8 mouse cellular contexts compared by ENCODE assay signal in the genomic region with DNA sequence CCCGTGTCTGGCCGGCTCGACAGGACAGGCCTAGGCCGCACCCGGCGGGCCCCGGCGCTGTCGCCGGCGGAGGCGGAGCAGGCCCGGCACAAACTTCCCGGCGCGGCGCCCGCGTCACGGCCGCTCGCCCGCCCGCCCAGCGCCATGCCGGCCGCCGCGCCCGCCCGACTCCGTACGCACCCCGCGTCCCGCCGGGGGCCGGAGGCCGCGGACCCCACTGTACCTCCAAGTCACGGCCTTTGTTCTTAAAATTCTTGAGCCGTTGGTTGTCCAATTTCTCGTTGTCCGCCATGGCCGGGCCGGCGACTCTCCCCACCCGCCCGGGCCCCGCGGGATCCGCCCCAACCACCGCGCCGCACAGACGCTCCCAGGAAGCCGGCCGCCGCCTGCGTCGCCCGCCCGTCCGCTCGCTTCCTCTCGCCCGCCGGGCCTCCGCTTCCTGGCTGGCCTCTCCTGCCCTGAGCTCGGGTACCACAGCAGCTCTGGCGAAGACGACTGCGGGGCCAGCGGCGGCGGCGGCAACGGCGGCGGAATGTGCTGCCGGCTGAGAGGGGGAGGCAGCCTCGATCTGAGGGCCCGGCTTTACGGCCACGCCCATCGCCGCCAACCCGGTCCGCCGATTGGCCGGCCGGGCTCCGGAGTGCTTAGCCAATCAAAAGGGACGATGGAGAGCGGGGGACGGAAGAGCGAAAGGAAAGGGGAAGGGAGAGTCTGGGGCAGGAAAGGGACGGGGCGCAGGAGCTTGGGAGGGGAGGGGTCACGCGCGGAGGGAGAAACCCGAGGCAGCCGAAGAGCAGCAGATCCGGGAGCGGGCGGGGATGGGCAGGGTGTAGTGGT. TPM values are rescaled to one million over a fixed set of nuclear protein-coding genes. Genes with fewer than 3 reads are reported as not detected.
DNase-seq lines count a peak whose midpoint lies in the region; ATAC-seq and TF ChIP-seq lines count a peak whose summit lies in the region.

A gene (minus strand): TSS at position 605 of the 837 bp plus-strand sequence.

- no peaks in the 10 kb centered on the region for H3K9me3 ChIP-seq in heart, embryonic 12.5 days (replicated peaks)
- no peaks in the 10 kb centered on the region for H3K9me3 ChIP-seq in kidney, postnatal 0 days (replicated peaks; ENCODE audit: low read length)
- no peaks in the 10 kb centered on the region for H3K9me3 ChIP-seq in liver, embryonic 11.5 days (ENCODE audit: control insufficient read depth, low read length)
- no peaks in the 10 kb centered on the region for H3K9me3 ChIP-seq in stomach, embryonic 14.5 days (ENCODE audit: control insufficient read depth, low read depth, low read length)

- peak; percentile 97 for DNase-seq in CD4-positive helper T cell, adult 2 months (ENCODE audit: low read depth, low spot score)
- peak; percentile 89 for DNase-seq in brain, embryonic 18.5 days (ENCODE audit: low read depth, low spot score)
- peak; percentile 99 for DNase-seq in kidney, postnatal 0 days (ENCODE audit: low spot score)
- DNase-seq in liver, embryonic 11.5 days (ENCODE audit: low spot score) = peak; percentile 93
- peak; percentile 96 for DNase-seq in naive thymus-derived CD4-positive, alpha-beta T cell, adult 2 months (ENCODE audit: low read depth)

- peak within 1 kb of the TSS; percentile 69 for H3K4me2 ChIP-seq in heart, embryonic 12.5 days
- H3K4me2 ChIP-seq in kidney, postnatal 0 days (ENCODE audit: low read length) = peak within 1 kb of the TSS; percentile 64
- H3K4me2 ChIP-seq in liver, embryonic 11.5 days = peak within 1 kb of the TSS; percentile 87
- H3K4me2 ChIP-seq in stomach, embryonic 14.5 days (replicated peaks; ENCODE audit: low read depth, low read length) = peak within 1 kb of the TSS; percentile 71

- no peak for TF ChIP-seq CTCF in kidney, postnatal 0 days (IDR thresholded peaks at IDR 0.05; ENCODE audit: low read depth)

- peak within 1 kb of the TSS; percentile 95 for H3K4me3 ChIP-seq in heart, embryonic 12.5 days
- peak within 1 kb of the TSS; percentile 91 for H3K4me3 ChIP-seq in kidney, postnatal 0 days (replicated peaks; ENCODE audit: low read depth, low read length)
- H3K4me3 ChIP-seq in liver, embryonic 11.5 days (ENCODE audit: low read depth, low read length) = peak within 1 kb of the TSS; percentile 96
- H3K4me3 ChIP-seq in stomach, embryonic 14.5 days (ENCODE audit: low read depth, low read length) = peak within 1 kb of the TSS; percentile 87

- peak within 1 kb of the TSS; percentile 95 for H3K27ac ChIP-seq in heart, embryonic 12.5 days (ENCODE audit: poor library complexity, severe bottlenecking)
- H3K27ac ChIP-seq in kidney, postnatal 0 days = peak within 1 kb of the TSS; percentile 97
- peak within 1 kb of the TSS; percentile 92 for H3K27ac ChIP-seq in liver, embryonic 11.5 days (ENCODE audit: low read depth, low read length)
- H3K27ac ChIP-seq in stomach, embryonic 14.5 days (ENCODE audit: low read length) = peak within 1 kb of the TSS; percentile 95

- H3K36me3 ChIP-seq in heart, embryonic 12.5 days = no peaks in the 10 kb centered on the region
- no peaks in the 10 kb centered on the region for H3K36me3 ChIP-seq in kidney, postnatal 0 days (ENCODE audit: insufficient read depth, low read length)
- no peaks in the 10 kb centered on the region for H3K36me3 ChIP-seq in liver, embryonic 11.5 days (ENCODE audit: control insufficient read depth, insufficient read depth, low read length)
- no peaks in the 10 kb centered on the region for H3K36me3 ChIP-seq in stomach, embryonic 14.5 days (ENCODE audit: control insufficient read depth, insufficient read depth, low read length)

- ATAC-seq in erythroid progenitor cell, adult 5-6 weeks (replicated peaks; ENCODE audit: low FRiP score, poor library complexity, severe bottlenecking) = peak; percentile 96
- ATAC-seq in heart, embryonic 12.5 days (ENCODE audit: insufficient number of reproducible peaks, low FRiP score) = peak; percentile 98
- peak; percentile 99 for ATAC-seq in kidney, postnatal 0 days (replicated peaks; ENCODE audit: low FRiP score, low read depth)
- ATAC-seq in liver, embryonic 11.5 days (replicated peaks; ENCODE audit: low FRiP score) = peak; percentile 96
- ATAC-seq in stomach, embryonic 14.5 days (ENCODE audit: insufficient number of reproducible peaks, insufficient read depth, low FRiP score, low read depth) = peak; percentile 97

- H3K27me3 ChIP-seq in heart, embryonic 12.5 days (replicated peaks) = no peaks in the 10 kb centered on the region; the same call in 1 of the 2 replicates
- H3K27me3 ChIP-seq in kidney, postnatal 0 days (ENCODE audit: insufficient read depth, low read length) = no peaks in the 10 kb centered on the region
- H3K27me3 ChIP-seq in liver, embryonic 11.5 days (replicated peaks; ENCODE audit: control insufficient read depth, insufficient read depth, low read length) = no peaks in the 10 kb centered on the region
- no peaks in the 10 kb centered on the region for H3K27me3 ChIP-seq in stomach, embryonic 14.5 days (ENCODE audit: control insufficient read depth, insufficient read depth, low read length)

- H3K9ac ChIP-seq in heart, embryonic 12.5 days = peak within 1 kb of the TSS; percentile 97
- H3K9ac ChIP-seq in kidney, postnatal 0 days (ENCODE audit: low read depth, low read length) = peak within 1 kb of the TSS; percentile 97
- peak within 1 kb of the TSS; percentile 91 for H3K9ac ChIP-seq in liver, embryonic 11.5 days (ENCODE audit: low read depth, low read length)
- peak within 1 kb of the TSS; percentile 88 for H3K9ac ChIP-seq in stomach, embryonic 14.5 days (replicated peaks; ENCODE audit: low read depth, low read length)

- WGBS in heart, embryonic 12.5 days = under 1% methylated on average over 87 of the region's 107 CpGs
- WGBS in kidney, postnatal 0 days = under 1% methylated on average over 99 of the region's 107 CpGs
- WGBS in liver, embryonic 11.5 days = under 1% methylated on average over 89 of the region's 107 CpGs
- WGBS in stomach, embryonic 14.5 days = under 1% methylated on average over 94 of the region's 107 CpGs

- H3K4me1 ChIP-seq in heart, embryonic 12.5 days (replicated peaks) = peaks cover 2% of the 10 kb centered on the region
- H3K4me1 ChIP-seq in kidney, postnatal 0 days (replicated peaks; ENCODE audit: insufficient read depth, low read length) = no peaks in the 10 kb centered on the region
- H3K4me1 ChIP-seq in liver, embryonic 11.5 days (replicated peaks; ENCODE audit: control insufficient read depth, insufficient read depth, low read length) = peaks cover 11% of the 10 kb centered on the region
- H3K4me1 ChIP-seq in stomach, embryonic 14.5 days (ENCODE audit: control insufficient read depth, insufficient read depth, low read length) = peaks cover 6% of the 10 kb centered on the region; the same call in 1 of the 2 replicates

RNA-seq across cellular contexts. Expression of the gene that starts here (rescaled TPM):
- total RNA-seq in erythroid progenitor cell, adult 5-6 weeks (2015; ENCODE audit: low replicate concordance) = 42.5 and 48.2 TPM in 2 replicates
- total RNA-seq in erythroid progenitor cell, adult 5-6 weeks (2017; ENCODE audit: low replicate concordance) = 35.3 and 46.0 TPM in 2 replicates
- 39.8 and 40.2 TPM in 2 replicates for polyA plus RNA-seq in heart, embryonic 12.5 days (2016; fragmentation: Nextera tagmentation; extraction: Ambion mirVana)
- polyA plus RNA-seq in kidney, postnatal 0 days (2015; fragmentation: Nextera tagmentation; extraction: Ambion mirVana) = 29.5 and 29.7 TPM in 2 replicates
- 26.2 and 33.0 TPM in 2 replicates for polyA plus RNA-seq in liver, embryonic 11.5 days (2014; fragmentation: Nextera tagmentation; extraction: Ambion mirVana)
- polyA plus RNA-seq in stomach, embryonic 14.5 days (2014; fragmentation: Nextera tagmentation; extraction: Ambion mirVana) = 33.6 and 34.7 TPM in 2 replicates

Comparison
In these comparisons a context has a peak if more than half of its experiments do, and no peak if none do; other contexts are left out.
1. Peak in every context shown above with its lines: DNase-seq, ATAC-seq, H3K4me3 ChIP-seq and H3K27ac ChIP-seq.